Mouse (Mus musculus) bone marrow macrophage, adult 2 months (primary cell): ENCODE data around the gene Gm8765. TPM values are rescaled to one million over a fixed set of nuclear protein-coding genes. Genes with fewer than 3 reads are reported as not detected.
"Not testable (repeated sequence)": the region's sequence is repeated elsewhere in the genome, so short reads cannot be mapped to it uniquely, and the experiment has no call there.

Source experiments
- H3K27ac ChIP-seq: 2 replicates; pipeline ENCODE4 v1.5.1; 2012; ENCODE audit warnings: low read depth, low read length; ENCODE audit not compliant: insufficient read depth
- H3K4me1 ChIP-seq: 2 replicates; pipeline ENCODE4 v1.6.1; 2012; ENCODE audit warnings: low read length; ENCODE audit not compliant: control insufficient read depth, insufficient read depth
- H3K4me3 ChIP-seq: 2 replicates; pipeline ENCODE4 v1.5.1; 2012; ENCODE audit warnings: mild to moderate bottlenecking, low read length, moderate library complexity; ENCODE audit not compliant: insufficient read depth
- CTCF ChIP-seq: IDR thresholded peaks from 2 replicates; pipeline ENCODE4 v1.5.1; 2012; ENCODE audit warnings: low read depth, mild to moderate bottlenecking, low read length, moderate library complexity
- polyA plus RNA-seq: library from polyadenylated mRNA; stranded (reverse); fragments of >200 nt; gene quantifications from 2 replicates; pipeline ENCODE4 v1.2.4, GENCODE M21; 2012; ENCODE audit not compliant: missing spikeins, insufficient read depth, insufficient read length

Gm8765 gene
- not detected in 2 replicates for polyA plus RNA-seq

- H3K27ac ChIP-seq, H3K4me3 ChIP-seq, H3K4me1 ChIP-seq: not testable (repeated sequence)
Measured at GRCm38 (mm10) chr13:50698012-50698411, at the start of gene Gm8765. Gene Gm8765, plus strand, starts transcription at chr13:50698312.

GRCm38 (mm10) chr13:50648771-50649170 lies 49.3 kb upstream of the Gm8765 start:
- H3K4me3 ChIP-seq, H3K27ac ChIP-seq, H3K4me1 ChIP-seq: not testable (repeated sequence)

- not testable (repeated sequence) for H3K4me1 ChIP-seq, H3K4me3 ChIP-seq, H3K27ac ChIP-seq
Measured at GRCm38 (mm10) chr13:50750282-50750681, 52.2 kb downstream of the Gm8765 start.

- Histone ChIP-seq H3K27ac (no peak overlapping the region), H3K4me1 (no peaks in the 10 kb centered on the region), H3K4me3 (no peak overlapping the region)
- TF ChIP-seq CTCF, result no peak
Measured at GRCm38 (mm10) chr13:50751732-50752131, 53.6 kb downstream of the Gm8765 start.

GRCm38 (mm10) chr13:50752961-50753360 lies 54.8 kb downstream of the Gm8765 start:
- H3K4me1 ChIP-seq, H3K4me3 ChIP-seq, H3K27ac ChIP-seq: not testable (repeated sequence)

Other genes starting within 250 kb of the Gm8765 start
- not detected in 2 replicates for gene Nutm2, start 231.0 kb upstream of the Gm8765 start, polyA plus RNA-seq
- not detected in 2 replicates for gene Gm904, start 55.1 kb upstream of the Gm8765 start, polyA plus RNA-seq